Mouse (Mus musculus) heart, postnatal 14 days (tissue): ENCODE data around the gene Ccdc153. TPM values are rescaled to one million over a fixed set of nuclear protein-coding genes. Genes with fewer than 3 reads are reported as not detected.

Experiments
- DNase-seq, 2 experiments: peaks; one replicate each; pipeline ENCODE4 v3.0.0; 2021 to 2022
- intact Hi-C: fragments of 180-260 bp; cut with DNase I; formaldehyde crosslinking; loops from one replicate; pipeline ENCODE4 v1.15.1; 2025
- total RNA-seq, 2 experiments: library from RNA; stranded (reverse); gene quantifications; 2 replicates each; pipeline ENCODE4 v1.2.3; 2021

Gene Ccdc153
- total RNA-seq, 2 experiments from 2014 or later, result 1.1 TPM; not detected in 1

DNA sequence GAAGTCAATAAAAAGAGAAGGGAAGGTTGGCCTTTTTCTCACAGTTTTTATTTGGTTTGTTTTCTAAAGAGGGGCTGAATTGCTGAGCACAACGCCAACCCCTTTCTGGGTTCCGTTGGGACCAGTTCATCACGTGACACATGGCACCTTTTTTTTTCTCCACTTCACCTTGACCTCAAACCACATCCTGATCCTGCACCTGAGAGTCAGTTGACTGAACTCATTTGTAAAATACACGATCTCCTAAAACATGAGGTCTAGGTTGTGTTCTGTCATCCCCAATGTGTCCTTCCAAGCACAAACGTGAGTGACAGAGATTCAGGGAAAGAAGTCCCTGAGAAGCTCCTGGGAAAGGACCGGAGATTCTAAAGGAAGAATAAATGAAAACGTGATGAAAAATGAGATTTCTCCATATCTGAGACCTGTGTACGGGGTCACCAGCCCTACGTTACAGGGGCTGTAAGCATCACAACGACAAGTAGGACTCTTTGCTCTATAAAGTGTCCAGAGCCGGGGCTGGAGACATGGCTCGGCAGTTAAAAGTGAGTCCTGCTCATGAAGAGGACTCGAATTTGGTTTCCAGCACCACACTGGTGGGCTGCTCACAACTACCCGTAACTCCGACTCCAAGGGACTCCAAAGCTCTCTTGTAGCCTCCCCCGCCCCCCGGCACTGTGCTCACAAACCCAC is 1.8 kb upstream of the Ccdc153 start:
- DNase-seq, result no peak
- intact Hi-C loops, result loop anchor here (2.0 to 10.0 kb wide), 3 partner anchors 28 to 254 kb away; no protein-coding TSS in a partner anchor

- intact Hi-C loops, result loop anchor here (2.0 to 10.0 kb wide), 3 partner anchors 27 to 255 kb away; no protein-coding TSS in a partner anchor
- DNase-seq, result peak; percentile 57 to 80
These were observed 1.0 kb upstream of the Ccdc153 start for GRCm38 (mm10) chr9:44239447-44239846.

- no peak for DNase-seq
- intact Hi-C loops, result no loop called here
These were observed 435 bp downstream of the Ccdc153 start for GRCm38 (mm10) chr9:44240911-44241310.

DNA sequence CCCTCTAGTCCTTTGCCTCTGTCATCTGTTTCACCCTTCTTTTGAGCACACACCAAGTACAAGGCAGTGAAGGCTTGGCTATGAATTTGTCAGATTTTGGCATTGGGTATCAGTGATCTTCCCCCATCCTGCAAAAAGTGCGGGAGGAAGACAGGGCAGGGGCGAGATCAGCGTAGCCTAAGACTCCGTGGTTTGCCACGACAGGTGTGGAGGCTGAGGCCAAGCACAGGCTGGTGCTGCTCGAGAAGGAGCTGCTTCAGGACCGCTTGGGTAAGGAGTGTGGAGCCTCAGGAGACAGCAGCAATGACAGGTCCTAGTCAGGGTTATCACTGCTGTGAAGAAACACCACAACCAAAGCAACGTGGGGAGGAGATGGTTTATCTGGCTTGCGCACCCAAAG is 942 bp downstream of the Ccdc153 start:
- intact Hi-C loops, result no loop called here
- DNase-seq, result no peak

GRCm38 (mm10) chr9:44243621-44244020 is 3.1 kb downstream of the Ccdc153 start:
- intact Hi-C loops, result no loop called here
- DNase-seq, result no peak

DNA sequence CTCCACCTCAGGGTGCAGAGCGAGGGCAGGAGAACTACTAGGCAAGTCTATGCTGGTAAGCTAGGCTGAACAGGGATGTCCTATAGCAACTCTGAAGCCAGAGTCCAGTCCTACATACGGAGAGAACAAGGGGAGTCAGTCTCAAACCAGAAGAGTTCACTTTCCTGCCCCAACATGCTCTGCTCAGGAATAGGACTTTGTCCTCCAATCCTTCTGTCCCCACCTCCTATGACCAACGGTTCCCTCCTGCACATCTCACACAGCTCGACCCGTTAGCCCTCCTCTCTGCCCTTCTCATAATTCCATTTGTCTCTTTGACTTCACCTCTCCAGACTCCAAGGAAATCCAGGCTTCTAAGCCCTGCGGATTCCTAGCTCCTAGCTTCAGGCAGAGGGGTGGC is 7.4 kb downstream of the Ccdc153 start:
- no peak for DNase-seq
- intact Hi-C loops, result loop anchor here (5.0 kb wide), 1 partner anchor 94 kb away; the partner anchor contains the start of gene Hmbs

- intact Hi-C loops, result loop anchor here (5.0 kb wide), 1 partner anchor 93 kb away; the partner anchor contains the start of gene Hmbs
- DNase-seq, result peak; percentile 70 to 76
These were observed 9.0 kb downstream of the Ccdc153 start for GRCm38 (mm10) chr9:44249181-44250146.

DNA sequence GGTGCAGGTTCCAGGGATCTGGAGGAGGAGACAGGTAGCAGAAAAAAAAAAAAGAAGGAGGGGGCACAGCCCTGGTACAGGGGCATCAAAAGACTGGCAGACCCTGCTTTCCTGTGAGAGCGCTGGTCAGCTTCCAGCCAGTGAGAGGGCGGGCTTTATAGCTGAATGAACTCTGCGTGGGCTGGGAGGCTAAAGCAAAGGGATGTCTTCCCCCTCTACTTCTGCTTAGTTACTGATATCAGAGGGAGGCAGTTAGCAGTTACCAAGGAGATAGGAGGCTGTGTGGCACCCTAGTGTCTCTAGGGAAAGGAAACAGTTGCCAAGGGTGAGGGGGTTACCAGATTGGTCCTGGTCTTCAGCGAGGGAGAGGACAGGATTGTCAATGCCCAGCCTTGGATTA is 10.0 kb downstream of the Ccdc153 start:
- intact Hi-C loops, result no loop called here
- no peak for DNase-seq

- DNase-seq, result no peak
- intact Hi-C loops, result no loop called here
These were observed 10.8 kb downstream of the Ccdc153 start, which contains the start of gene Pdzd3 for GRCm38 (mm10) chr9:44251314-44251713. Gene Pdzd3 (minus strand): TSS chr9:44251471.

DNA sequence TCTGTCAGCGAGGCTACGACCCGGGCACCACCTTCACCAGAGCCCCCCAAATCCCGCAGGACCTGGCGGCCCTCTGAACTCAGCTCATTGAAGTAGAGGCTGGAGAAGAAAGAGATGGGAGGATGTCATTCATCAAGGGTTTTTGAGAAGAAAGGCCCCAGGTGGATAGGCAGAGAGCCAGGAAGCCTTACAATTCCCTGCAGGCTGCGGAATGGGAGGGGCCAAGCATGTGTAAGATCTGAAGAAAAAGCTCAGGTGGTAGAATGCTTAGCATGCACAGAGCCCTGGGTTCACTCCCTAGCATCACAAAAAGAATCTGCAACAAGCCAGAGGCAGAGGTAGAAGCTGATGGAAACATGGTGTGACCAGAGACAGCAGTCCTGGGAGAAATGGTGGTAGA is 13.0 kb downstream of the Ccdc153 start:
- intact Hi-C loops, result no loop called here

GRCm38 (mm10) chr9:44254508-44255135 is 14.1 kb downstream of the Ccdc153 start:
- intact Hi-C loops, result no loop called here
- no peak for DNase-seq

More for the DNA sequence above, 13.0 kb downstream of the Ccdc153 start:
- DNase-seq, result no peak

DNA sequence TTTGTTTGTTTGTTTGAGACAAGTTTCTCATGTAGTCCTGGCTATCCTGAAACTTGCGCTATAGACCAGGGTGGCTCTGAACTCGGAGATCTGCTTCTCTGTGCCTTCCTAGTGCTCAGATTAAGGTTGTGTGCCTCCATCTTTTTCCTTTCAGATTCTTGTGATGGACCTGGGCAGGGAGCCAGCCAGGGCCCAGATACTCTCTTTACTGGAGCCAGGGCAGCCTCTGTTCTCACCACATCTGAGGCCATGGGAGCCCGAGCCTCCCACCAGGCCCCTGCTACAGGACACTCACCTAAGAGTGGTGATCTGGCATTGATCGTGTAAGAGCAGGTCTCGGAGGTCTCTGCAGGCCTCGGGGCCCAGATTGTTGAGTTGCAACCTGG is 14.7 kb downstream of the Ccdc153 start:
- intact Hi-C loops, result no loop called here
- DNase-seq, result no peak

DNA sequence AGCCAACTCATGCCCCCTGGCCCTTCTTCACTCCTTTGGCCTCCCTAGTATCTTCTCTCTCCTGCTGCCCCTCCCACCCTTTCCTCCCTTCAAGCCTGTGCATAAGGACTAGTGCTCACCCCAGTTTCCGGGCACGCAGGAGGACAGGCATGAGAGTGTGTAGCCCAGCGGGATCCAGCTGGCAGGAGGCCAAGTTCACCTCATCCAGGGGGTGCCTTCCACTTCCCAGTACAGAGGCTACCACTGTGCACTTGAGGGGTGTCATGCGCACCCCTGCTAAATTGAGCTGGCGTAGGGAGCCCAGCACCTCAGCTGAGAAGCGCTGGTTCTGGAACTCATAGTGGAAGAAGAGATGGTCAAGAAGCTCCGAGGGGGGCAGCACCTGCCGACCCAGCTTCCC is 15.7 kb downstream of the Ccdc153 start:
- intact Hi-C loops, result no loop called here

DNA sequence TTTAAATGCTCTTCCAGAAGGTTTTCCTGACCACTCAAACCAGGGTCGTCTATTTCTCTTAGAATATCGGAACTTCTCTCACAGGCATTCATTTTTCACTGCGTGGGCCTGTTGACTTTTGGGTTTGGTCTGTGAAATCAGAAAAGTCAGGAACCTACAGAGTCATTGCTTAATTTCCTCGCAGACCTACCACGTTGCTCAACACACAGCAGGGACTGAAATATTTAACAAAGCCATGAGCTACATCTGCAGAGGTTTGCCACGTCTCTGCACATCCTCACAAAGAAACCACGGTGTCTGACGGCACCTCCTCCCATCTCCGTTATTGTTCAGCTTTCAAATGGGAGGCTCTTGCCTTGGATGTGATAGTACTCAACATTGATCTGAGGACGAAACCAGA is 18.5 kb downstream of the Ccdc153 start:
- no peak for DNase-seq
- intact Hi-C loops, result no loop called here

More for the DNA sequence above, 15.7 kb downstream of the Ccdc153 start:
- DNase-seq, result no peak

DNA sequence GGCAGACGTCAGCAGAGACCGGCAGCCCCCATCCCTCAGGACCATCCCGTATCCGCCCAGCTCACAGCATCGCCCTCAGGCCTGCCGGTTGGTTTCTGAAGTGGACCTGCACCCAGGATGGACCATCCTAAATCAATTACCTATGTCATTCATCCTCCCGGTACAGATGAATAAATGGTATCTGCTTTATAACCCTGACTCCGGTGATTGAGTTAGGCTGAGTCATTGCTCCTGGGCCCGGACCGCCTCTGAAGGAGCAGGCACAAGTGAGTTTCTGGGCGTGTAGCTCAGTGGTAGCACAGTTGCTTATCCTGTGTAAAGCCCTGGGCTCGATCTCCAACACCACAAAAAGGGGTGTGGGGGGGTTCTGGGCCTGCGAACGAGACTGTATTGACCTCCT is 20.9 kb downstream of the Ccdc153 start:
- no peak for DNase-seq
- intact Hi-C loops, result no loop called here

- no peak for DNase-seq
- intact Hi-C loops, result loop anchor here (2.0 kb wide), 1 partner anchor 28 kb away; no protein-coding TSS in a partner anchor
These were observed 26.2 kb downstream of the Ccdc153 start for GRCm38 (mm10) chr9:44266478-44267226.

DNA sequence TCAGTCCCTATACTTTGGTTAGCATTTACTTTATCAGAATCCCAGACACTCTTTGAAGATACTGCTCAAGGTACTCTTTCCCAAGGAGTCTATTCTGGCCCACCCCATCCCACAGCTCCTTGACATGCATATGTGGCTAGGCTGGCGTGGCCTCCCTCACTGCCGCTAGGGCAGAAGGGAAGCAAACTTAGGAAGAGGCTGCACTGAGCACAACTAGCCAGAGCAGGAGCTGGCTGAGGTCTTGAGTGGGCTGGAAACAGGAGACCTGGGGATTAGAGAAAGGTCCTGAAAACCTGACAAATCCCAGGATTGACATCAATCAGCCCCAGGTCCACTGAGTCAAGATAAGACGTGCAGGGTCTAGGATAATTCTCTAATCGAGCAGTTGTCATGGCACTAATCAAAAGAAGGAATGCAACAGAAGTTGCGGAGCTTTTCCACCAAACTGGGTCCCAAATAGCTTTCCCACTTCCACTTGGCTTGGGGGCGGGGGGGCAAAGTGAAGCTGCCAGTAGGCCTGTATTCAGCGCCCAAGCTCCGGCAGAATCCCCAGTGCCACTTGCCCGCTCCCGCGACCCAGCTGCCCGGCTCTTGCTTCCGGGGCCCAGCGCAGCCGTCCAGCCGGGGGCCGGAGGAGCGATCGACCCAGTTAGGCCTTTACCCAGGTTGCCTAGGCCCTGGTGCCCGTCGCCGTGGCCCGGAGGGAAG is 27.0 kb downstream of the Ccdc153 start:
- intact Hi-C loops, result loop anchor here (2.0 kb wide), 1 partner anchor 29 kb away; no protein-coding TSS in a partner anchor
- DNase-seq, result peak; percentile 22 to 49

DNA sequence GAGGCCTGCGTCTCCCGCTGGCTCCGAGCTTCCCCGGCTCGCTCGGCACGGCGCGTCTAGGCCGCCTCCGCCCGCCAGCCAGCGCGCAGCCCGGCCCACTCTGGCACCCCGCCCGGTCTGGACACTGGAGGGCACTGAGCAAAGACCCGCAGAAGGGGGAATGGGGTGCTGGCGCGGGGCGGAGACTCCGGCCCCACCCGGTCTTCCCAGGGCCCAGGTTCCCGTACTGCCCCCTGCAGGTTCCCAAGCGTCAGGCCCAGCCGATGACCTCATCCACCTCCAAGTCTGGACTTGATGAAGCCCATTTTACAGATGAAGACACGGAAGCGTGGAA is 27.5 kb downstream of the Ccdc153 start:
- DNase-seq, result peak; percentile 93 to 94
- intact Hi-C loops, result no loop called here

- intact Hi-C loops, result no loop called here
- no peak for DNase-seq
These were observed 28.0 kb downstream of the Ccdc153 start, which contains the start of gene Nlrx1 for GRCm38 (mm10) chr9:44268432-44268831. Gene Nlrx1 (minus strand): TSS chr9:44268599.
